Mouse (Mus musculus): ENCODE measurements around the gene Chchd10. TPM values are rescaled to one million over a fixed set of nuclear protein-coding genes. Genes with fewer than 3 reads are reported as not detected.

The Chchd10 gene
- polyA plus RNA-seq, 1 experiment from 2014 or later, result 347 TPM

GRCm38 (mm10) chr10:75894601-75895000 is 38.3 kb upstream of the Chchd10 start:
- ATAC-seq (no peak), DNase-seq (ENCODE audit: low spot score) (no peak)
- no peaks in the 10 kb centered on the region for H3K9me3 ChIP-seq (ENCODE audit: low read length)
- WGBS, result 62% methylated on average over 6 of the region's 6 CpGs
- no peak overlapping the region for H3K4me2 ChIP-seq (replicated peaks; ENCODE audit: low read depth, low read length)
- peaks cover 12% of the 10 kb centered on the region; the same call in 1 of the 2 replicates for H3K4me1 ChIP-seq (ENCODE audit: insufficient read depth, low read depth, low read length)
- no peak overlapping the region for H3K27ac ChIP-seq (ENCODE audit: low read length)
- H3K9ac ChIP-seq (replicated peaks; ENCODE audit: low read depth), result no peak overlapping the region
- no peak for TF ChIP-seq EP300 (IDR thresholded peaks at IDR 0.05)
- no peak for TF ChIP-seq CTCF (IDR thresholded peaks at IDR 0.05)
- 0 out of 2 replicates have a peak, but pooled peaks cover 13% of the 10 kb centered on the region for H3K36me3 ChIP-seq (ENCODE audit: insufficient read depth, low read length)
- no peaks in the 10 kb centered on the region for H3K27me3 ChIP-seq (replicated peaks; ENCODE audit: insufficient read depth, low read length)
- no peak overlapping the region for H3K4me3 ChIP-seq (ENCODE audit: low read depth, low read length)

GRCm38 (mm10) chr10:75895730-75896129 is 37.2 kb upstream of the Chchd10 start:
- DNase-seq (ENCODE audit: low spot score), result no peak
- WGBS, result 91% methylated on average over 5 of the region's 5 CpGs

GRCm38 (mm10) chr10:75896208-75896607 is 36.7 kb upstream of the Chchd10 start:
- no peaks in the 10 kb centered on the region for H3K27me3 ChIP-seq (replicated peaks; ENCODE audit: insufficient read depth, low read length)
- no peak for ATAC-seq
- WGBS, result 95% methylated on average over 1 of the region's 1 CpGs
- H3K4me3 ChIP-seq (ENCODE audit: low read depth, low read length), result no peak overlapping the region
- H3K27ac ChIP-seq (ENCODE audit: low read length), result no peak overlapping the region
- H3K36me3 ChIP-seq (ENCODE audit: insufficient read depth, low read length), result 0 out of 2 replicates have a peak, but pooled peaks cover 13% of the 10 kb centered on the region
- H3K9me3 ChIP-seq (ENCODE audit: low read length), result no peaks in the 10 kb centered on the region
- H3K9ac ChIP-seq (replicated peaks; ENCODE audit: low read depth), result no peak overlapping the region
- DNase-seq (ENCODE audit: low spot score), result no peak
- H3K4me2 ChIP-seq (replicated peaks; ENCODE audit: low read depth, low read length), result no peak overlapping the region
- TF ChIP-seq EP300 (IDR thresholded peaks at IDR 0.05) (no peak), CTCF (IDR thresholded peaks at IDR 0.05) (no peak)
- peaks cover 12% of the 10 kb centered on the region; the same call in 1 of the 2 replicates for H3K4me1 ChIP-seq (ENCODE audit: insufficient read depth, low read depth, low read length)

More at GRCm38 (mm10) chr10:75895730-75896129, 37.2 kb upstream of the Chchd10 start:
- no peak for ATAC-seq
- Histone ChIP-seq H3K4me2 (replicated peaks; ENCODE audit: low read depth, low read length) (no peak overlapping the region), H3K27ac (ENCODE audit: low read length) (no peak overlapping the region), H3K9me3 (ENCODE audit: low read length) (no peaks in the 10 kb centered on the region), H3K36me3 (ENCODE audit: insufficient read depth, low read length) (0 out of 2 replicates have a peak, but pooled peaks cover 13% of the 10 kb centered on the region), H3K9ac (replicated peaks; ENCODE audit: low read depth) (no peak overlapping the region), H3K4me1 (ENCODE audit: insufficient read depth, low read depth, low read length) (peaks cover 12% of the 10 kb centered on the region; the same call in 1 of the 2 replicates), H3K27me3 (replicated peaks; ENCODE audit: insufficient read depth, low read length) (no peaks in the 10 kb centered on the region), H3K4me3 (ENCODE audit: low read depth, low read length) (no peak overlapping the region)
- TF ChIP-seq EP300 (IDR thresholded peaks at IDR 0.05), result no peak
- no peak for TF ChIP-seq CTCF (IDR thresholded peaks at IDR 0.05)

- Histone ChIP-seq H3K36me3 (ENCODE audit: insufficient read depth, low read length) (peaks cover 13% of the 10 kb centered on the region; the same call in 1 of the 2 replicates), H3K4me2 (replicated peaks; ENCODE audit: low read depth, low read length) (no peak overlapping the region), H3K4me1 (ENCODE audit: insufficient read depth, low read depth, low read length) (peaks cover 12% of the 10 kb centered on the region; the same call in 1 of the 2 replicates), H3K27me3 (replicated peaks; ENCODE audit: insufficient read depth, low read length) (no peaks in the 10 kb centered on the region), H3K9ac (replicated peaks; ENCODE audit: low read depth) (no peak overlapping the region), H3K27ac (ENCODE audit: low read length) (no peak overlapping the region), H3K9me3 (ENCODE audit: low read length) (no peaks in the 10 kb centered on the region), H3K4me3 (ENCODE audit: low read depth, low read length) (no peak overlapping the region)
- 42% methylated on average over 6 of the region's 6 CpGs for WGBS
- TF ChIP-seq EP300 (IDR thresholded peaks at IDR 0.05) (no peak), CTCF (IDR thresholded peaks at IDR 0.05) (peak; percentile 92)
- ATAC-seq (no peak), DNase-seq (ENCODE audit: low spot score) (peak; percentile 85)
Measured at GRCm38 (mm10) chr10:75897373-75897772, 35.6 kb upstream of the Chchd10 start.

- WGBS, result 67% methylated on average over 6 of the region's 6 CpGs
- Histone ChIP-seq H3K27me3 (replicated peaks; ENCODE audit: insufficient read depth, low read length) (no peaks in the 10 kb centered on the region), H3K4me1 (ENCODE audit: insufficient read depth, low read depth, low read length) (peaks cover 12% of the 10 kb centered on the region; the same call in 1 of the 2 replicates), H3K9me3 (ENCODE audit: low read length) (no peaks in the 10 kb centered on the region), H3K9ac (replicated peaks; ENCODE audit: low read depth) (no peak overlapping the region), H3K4me2 (replicated peaks; ENCODE audit: low read depth, low read length) (no peak overlapping the region), H3K36me3 (ENCODE audit: insufficient read depth, low read length) (peaks cover 14% of the 10 kb centered on the region; the same call in 1 of the 2 replicates), H3K4me3 (ENCODE audit: low read depth, low read length) (no peak overlapping the region), H3K27ac (ENCODE audit: low read length) (peak overlapping the region; percentile 16; the same call in 1 of the 2 replicates)
- ATAC-seq, result no peak
- TF ChIP-seq CTCF (IDR thresholded peaks at IDR 0.05), result no peak
- no peak for TF ChIP-seq EP300 (IDR thresholded peaks at IDR 0.05)
- DNase-seq (ENCODE audit: low spot score), result no peak
Measured at GRCm38 (mm10) chr10:75898039-75898564, 34.8 kb upstream of the Chchd10 start.

GRCm38 (mm10) chr10:75898846-75899245 is 34.1 kb upstream of the Chchd10 start:
- H3K4me3 ChIP-seq (ENCODE audit: low read depth, low read length), result no peak overlapping the region
- H3K27ac ChIP-seq (ENCODE audit: low read length), result peak overlapping the region; percentile 16; the same call in 1 of the 2 replicates
- TF ChIP-seq EP300 (IDR thresholded peaks at IDR 0.05) (no peak), CTCF (IDR thresholded peaks at IDR 0.05) (no peak)
- WGBS, result 25% methylated on average over 3 of the region's 3 CpGs
- peak; percentile 85 for ATAC-seq
- peaks cover 21% of the 10 kb centered on the region for H3K36me3 ChIP-seq (ENCODE audit: insufficient read depth, low read length)
- peaks cover 8% of the 10 kb centered on the region; the same call in 1 of the 2 replicates for H3K4me1 ChIP-seq (ENCODE audit: insufficient read depth, low read depth, low read length)
- H3K4me2 ChIP-seq (replicated peaks; ENCODE audit: low read depth, low read length), result no peak overlapping the region
- DNase-seq (ENCODE audit: low spot score), result peak; percentile 84
- H3K27me3 ChIP-seq (replicated peaks; ENCODE audit: insufficient read depth, low read length), result no peaks in the 10 kb centered on the region
- H3K9me3 ChIP-seq (ENCODE audit: low read length), result no peaks in the 10 kb centered on the region
- H3K9ac ChIP-seq (replicated peaks; ENCODE audit: low read depth), result no peak overlapping the region

Data from lung, postnatal 0 days (tissue).